Comparison of ENCODE assay signal across 8 mouse cellular contexts in genomic region chr17:45251034-45251730, GRCm38 (mm10).
A peak's percentile ranks its signal among the peaks of the same experiment; 100 is the strongest.
DNase-seq lines count a peak whose midpoint lies in the region; ATAC-seq and TF ChIP-seq lines count a peak whose summit lies in the region.

No protein-coding gene starts in this region.

- TF ChIP-seq CTCF in kidney, postnatal 0 days (IDR thresholded peaks at IDR 0.05; ENCODE audit: low read depth): peak; percentile 94
- peak; percentile 86 for TF ChIP-seq CTCF in liver, adult 2 months (IDR thresholded peaks at IDR 0.05; ENCODE audit: low read depth, low read length)

- no peak overlapping the region for H3K27ac ChIP-seq in embryonic facial prominence, embryonic 13.5 days
- H3K27ac ChIP-seq in heart, embryonic 13.5 days (replicated peaks): no peak overlapping the region
- H3K27ac ChIP-seq in kidney, postnatal 0 days: no peak overlapping the region
- no peak overlapping the region for H3K27ac ChIP-seq in liver, adult 2 months (replicated peaks; ENCODE audit: insufficient read depth, low read depth, low read length)

- H3K4me1 ChIP-seq in embryonic facial prominence, embryonic 13.5 days: peaks cover 41% of the 10 kb centered on the region
- H3K4me1 ChIP-seq in heart, embryonic 13.5 days: peaks cover 8% of the 10 kb centered on the region; the same call in 1 of the 2 replicates
- H3K4me1 ChIP-seq in kidney, postnatal 0 days (replicated peaks; ENCODE audit: insufficient read depth, low read length): peaks cover 7% of the 10 kb centered on the region
- H3K4me1 ChIP-seq in liver, adult 2 months (ENCODE audit: control insufficient read depth, insufficient read depth, low read length): no peaks in the 10 kb centered on the region

- H3K4me3 ChIP-seq in embryonic facial prominence, embryonic 13.5 days: no peak overlapping the region
- peak overlapping the region; percentile 31; the same call in 1 of the 2 replicates for H3K4me3 ChIP-seq in heart, embryonic 13.5 days
- H3K4me3 ChIP-seq in kidney, postnatal 0 days (replicated peaks; ENCODE audit: low read depth, low read length): no peak overlapping the region
- H3K4me3 ChIP-seq in liver, adult 2 months (ENCODE audit: insufficient read depth, low read depth, low read length): no peak overlapping the region

- H3K79me2 ChIP-seq in liver, adult 2 months (ENCODE audit: control insufficient read depth, insufficient read depth, low read length): no peaks in the 10 kb centered on the region

- H3K9me3 ChIP-seq in embryonic facial prominence, embryonic 13.5 days: no peaks in the 10 kb centered on the region
- no peaks in the 10 kb centered on the region for H3K9me3 ChIP-seq in heart, embryonic 13.5 days
- H3K9me3 ChIP-seq in kidney, postnatal 0 days (replicated peaks; ENCODE audit: low read length): no peaks in the 10 kb centered on the region

- no peak overlapping the region for H3K9ac ChIP-seq in embryonic facial prominence, embryonic 13.5 days
- peak overlapping the region; percentile 56; the same call in 1 of the 2 replicates for H3K9ac ChIP-seq in heart, embryonic 13.5 days
- H3K9ac ChIP-seq in kidney, postnatal 0 days (ENCODE audit: low read depth, low read length): no peak overlapping the region
- H3K9ac ChIP-seq in liver, adult 2 months (ENCODE audit: low read depth, low read length): no peak overlapping the region

- H3K36me3 ChIP-seq in embryonic facial prominence, embryonic 13.5 days: no peaks in the 10 kb centered on the region
- no peaks in the 10 kb centered on the region for H3K36me3 ChIP-seq in heart, embryonic 13.5 days
- H3K36me3 ChIP-seq in kidney, postnatal 0 days (ENCODE audit: insufficient read depth, low read length): no peaks in the 10 kb centered on the region
- no peaks in the 10 kb centered on the region for H3K36me3 ChIP-seq in liver, adult 2 months (ENCODE audit: control insufficient read depth, insufficient read depth, low read length)
- no peaks in the 10 kb centered on the region for H3K36me3 ChIP-seq in splenic B cell, adult 2 months (ENCODE audit: control insufficient read depth, insufficient read depth, low read length, poor library complexity, severe bottlenecking)

- peak; percentile 69 to 73 for DNase-seq in B cell, adult 2 months
- peak; percentile 44 to 59 for DNase-seq in adrenal gland, postnatal 4 days (ENCODE audit: low spot score in 2 of 2)
- peak; percentile 75 for DNase-seq in kidney, postnatal 0 days (ENCODE audit: low spot score)
- DNase-seq in liver, adult 2 months (ENCODE audit: extremely low read depth, low read depth, low spot score): peak; percentile 5
- DNase-seq in neural tube, embryonic 10.5 days (ENCODE audit: extremely low spot score, low spot score): peak; percentile 86
- peak; percentile 65 for DNase-seq in splenic B cell, adult 2 months (ENCODE audit: low read depth, low spot score)

- peaks cover 23% of the 10 kb centered on the region for H3K27me3 ChIP-seq in embryonic facial prominence, embryonic 13.5 days
- H3K27me3 ChIP-seq in heart, embryonic 13.5 days (replicated peaks): 0 out of 2 replicates have a peak, but pooled peaks cover 4% of the 10 kb centered on the region
- H3K27me3 ChIP-seq in kidney, postnatal 0 days (ENCODE audit: insufficient read depth, low read length): no peaks in the 10 kb centered on the region
- no peaks in the 10 kb centered on the region for H3K27me3 ChIP-seq in liver, adult 2 months (ENCODE audit: control insufficient read depth, insufficient read depth, low read length)
- H3K27me3 ChIP-seq in splenic B cell, adult 2 months (ENCODE audit: control insufficient read depth, insufficient read depth, low read length, poor library complexity, severe bottlenecking): no peaks in the 10 kb centered on the region

- peak overlapping the region; percentile 44 for H3K4me2 ChIP-seq in embryonic facial prominence, embryonic 13.5 days
- peak overlapping the region; percentile 60 for H3K4me2 ChIP-seq in heart, embryonic 13.5 days
- H3K4me2 ChIP-seq in kidney, postnatal 0 days (ENCODE audit: low read length): 0 out of 2 replicates have a peak overlapping the region, but pooled peaks have one; percentile 13

- no peak for ATAC-seq in embryonic facial prominence, embryonic 13.5 days (ENCODE audit: insufficient number of reproducible peaks, insufficient read depth, low FRiP score, low TSS enrichment, low read depth)
- no peak for ATAC-seq in heart, embryonic 13.5 days (ENCODE audit: extremely low read depth, insufficient number of reproducible peaks, low FRiP score, low TSS enrichment)
- peak; percentile 47; the same call in 1 of the 2 replicates for ATAC-seq in kidney, postnatal 0 days (replicated peaks; ENCODE audit: low FRiP score, low read depth)

- no peak for TF ChIP-seq POLR2A in liver, adult 2 months (IDR thresholded peaks at IDR 0.05; ENCODE audit: extremely low read depth, insufficient read depth, low read length)

- 24% methylated on average over 22 of the region's 22 CpGs for WGBS in embryonic facial prominence, embryonic 13.5 days
- WGBS in heart, embryonic 13.5 days: 30% methylated on average over 22 of the region's 22 CpGs
- 21% methylated on average over 22 of the region's 22 CpGs for WGBS in kidney, postnatal 0 days
- WGBS in liver, adult 2 months: 29% methylated on average over 22 of the region's 22 CpGs

Comparison
In these comparisons a context has a peak if more than half of its experiments do, and no peak if none do; other contexts are left out.
1. DNase-seq: peak in every context shown above with its lines; median percentile 86 in neural tube, embryonic 10.5 days; 75 in kidney, postnatal 0 days; 71 in B cell, adult 2 months; 65 in splenic B cell, adult 2 months; 52 in adrenal gland, postnatal 4 days; 5 in liver, adult 2 months.